Mouse (Mus musculus): ENCODE measurements around the gene Vmn1r207-ps. TPM values are rescaled to one million over a fixed set of nuclear protein-coding genes. Genes with fewer than 3 reads are reported as not detected.
"Not testable (repeated sequence)": the region's sequence is repeated elsewhere in the genome, so short reads cannot be mapped to it uniquely, and the experiment has no call there.

Gene Vmn1r207-ps
- total RNA-seq (2021), result under 1 TPM; 0.11 to 0.15 TPM
- long read RNA-seq, experiment 1, result 0 reads
- long read RNA-seq, experiment 2, result 0 reads

GRCm38 (mm10) chr13:22729529-22729928, at the start of gene Vmn1r207-ps:
Vmn1r207-ps (minus strand) TSS chr13:22729629.
- DNase-seq (ENCODE audit: low spot score in 2 of 2); intact Hi-C loops (cut with DNase I): not testable (repeated sequence)

DNA sequence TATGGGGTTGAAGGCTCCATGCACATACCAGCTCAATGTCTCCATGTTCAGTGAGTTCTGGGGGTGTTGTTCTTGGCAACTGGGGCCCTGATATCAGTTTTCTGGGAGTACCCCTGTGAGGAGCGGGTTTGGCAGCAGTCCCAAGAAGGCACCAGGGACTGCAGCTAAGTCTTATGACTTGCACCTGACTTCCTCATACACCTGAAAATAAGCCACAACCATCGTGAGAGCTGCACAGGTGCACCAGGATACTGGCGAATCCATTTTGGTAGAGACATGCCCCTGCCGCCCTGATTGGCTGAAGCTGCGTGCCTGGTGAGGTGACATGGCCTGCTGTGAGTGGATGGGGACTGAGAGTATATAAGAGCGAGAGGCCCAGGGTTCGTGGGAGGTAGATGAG, 47.9 kb upstream of the Vmn1r207-ps start, which contains the start of gene Vmn1r208:
Vmn1r208 (minus strand) TSS at position 101 of the 400 bp plus-strand sequence.
- intact Hi-C loops (cut with DNase I); DNase-seq (ENCODE audit: low spot score in 2 of 2): not testable (repeated sequence)

GRCm38 (mm10) chr13:22771592-22771991, 42.2 kb upstream of the Vmn1r207-ps start:
- intact Hi-C loops (cut with DNase I); DNase-seq (ENCODE audit: low spot score in 2 of 2): not testable (repeated sequence)

GRCm38 (mm10) chr13:22747524-22747923, 18.1 kb upstream of the Vmn1r207-ps start:
- peak in 1 of 2 experiments; percentile 0 for DNase-seq (ENCODE audit: low spot score in 2 of 2)

GRCm38 (mm10) chr13:22706947-22707346, 22.5 kb downstream of the Vmn1r207-ps start:
- intact Hi-C loops (cut with DNase I); DNase-seq (ENCODE audit: low spot score in 2 of 2): not testable (repeated sequence)

More at GRCm38 (mm10) chr13:22747524-22747923, 18.1 kb upstream of the Vmn1r207-ps start:
- intact Hi-C loops (cut with DNase I), result no loop called here

- intact Hi-C loops (cut with DNase I); DNase-seq (ENCODE audit: low spot score in 2 of 2): not testable (repeated sequence)
Observed at GRCm38 (mm10) chr13:22702951-22703350, 26.5 kb downstream of the Vmn1r207-ps start.

Other genes with a start within 250 kb of the Vmn1r207-ps start
- gene Vmn1r202, start 224.2 kb downstream of the Vmn1r207-ps start, total RNA-seq (2021), result under 1 TPM in 1 of 2 experiments, not detected in 1; 0.06 TPM
- not detected for gene Vmn1r203, start 211.5 kb downstream of the Vmn1r207-ps start, total RNA-seq (2021)
- not detected for gene Vmn1r204, start 176.4 kb downstream of the Vmn1r207-ps start, total RNA-seq (2021)
- not detected for gene Vmn1r205, start 136.6 kb downstream of the Vmn1r207-ps start, total RNA-seq (2021)
- gene Vmn1r206, start 105.4 kb downstream of the Vmn1r207-ps start, total RNA-seq (2021), result not detected
- not detected for gene Vmn1r208, start 47.8 kb upstream of the Vmn1r207-ps start, total RNA-seq (2021)
- under 1 TPM in 1 of 2 experiments, not detected in 1; 0.04 TPM for gene Vmn1r209, start 80.1 kb upstream of the Vmn1r207-ps start, total RNA-seq (2021)
- gene Vmn1r210, start 101.7 kb upstream of the Vmn1r207-ps start, total RNA-seq (2021), result not detected
- gene Vmn1r211, start 127.9 kb upstream of the Vmn1r207-ps start, total RNA-seq (2021), result not detected
- not detected for gene Vmn1r212, start 154.6 kb upstream of the Vmn1r207-ps start, total RNA-seq (2021)

All from left cerebral cortex, postnatal 14 days (tissue).